Mouse (Mus musculus) CH12.LX (cell line): ENCODE results near the gene Igfbp5. TPM values are rescaled to one million over a fixed set of nuclear protein-coding genes. Genes with fewer than 3 reads are reported as not detected.

ENCODE experiments used
- DNase-seq: peaks from one replicate; pipeline ENCODE4 v3.0.0-alpha.2; 2013; ENCODE audit errors: extremely low read depth
- H3K27ac ChIP-seq: 2 replicates; pipeline ENCODE4 v1.5.1; 2012; ENCODE audit warnings: low read depth, mild to moderate bottlenecking, control low read depth, moderate library complexity; ENCODE audit not compliant: insufficient read depth
- H3K27me3 ChIP-seq: replicated peaks from 2 replicates; pipeline ENCODE3; 2012; ENCODE audit warnings: inconsistent platforms
- H3K36me3 ChIP-seq, 2 experiments: replicated peaks in 1 of 2; 2 replicates each; pipeline versions ENCODE3 to v1.6.1; 2012; ENCODE audit warnings: inconsistent platforms in 1 of 2, low read length in 1 of 2, mild to moderate bottlenecking in 1 of 2, mixed read lengths in 1 of 2, moderate library complexity in 1 of 2; ENCODE audit not compliant: control insufficient read depth in 1 of 2, insufficient read depth in 1 of 2
- H3K4me1 ChIP-seq, 2 experiments: 2 replicates each; pipeline ENCODE4 v1.6.1; 2012; ENCODE audit warnings: inconsistent platforms in 1 of 2, moderate library complexity in 1 of 2; ENCODE audit not compliant: insufficient read depth in 2 of 2, control insufficient read depth in 1 of 2
- H3K4me2 ChIP-seq: 2 replicates; pipeline ENCODE4 v1.6.1; 2012; ENCODE audit warnings: low read depth, mild to moderate bottlenecking, control low read depth; ENCODE audit not compliant: poor library complexity, insufficient read depth, severe bottlenecking
- H3K4me3 ChIP-seq, 3 experiments: fragments of 150-350 bp in 1 of 3; sonication (generic) in 1 of 3; replicated peaks in 1 of 3; 2 replicates each; pipeline versions ENCODE3 to v1.5.1; 2011 to 2012; ENCODE audit warnings: low read depth in 2 of 3, low read length in 2 of 3, mild to moderate bottlenecking in 2 of 3, moderate library complexity in 2 of 3, control low read depth in 1 of 3, improper control_type of control experiment in 1 of 3, inconsistent platforms in 1 of 3, mixed read lengths in 1 of 3; ENCODE audit not compliant: poor library complexity in 1 of 3
- H3K79me2 ChIP-seq: replicated peaks from 2 replicates; pipeline ENCODE4 v1.6.1; 2012; ENCODE audit warnings: mild to moderate bottlenecking, moderate library complexity; ENCODE audit not compliant: control insufficient read depth, poor library complexity, insufficient read depth, severe bottlenecking; ENCODE audit errors: extremely low read depth
- H3K9ac ChIP-seq: 2 replicates; pipeline ENCODE4 v1.6.1; 2012; ENCODE audit warnings: low read depth, mild to moderate bottlenecking, control low read depth, moderate library complexity; ENCODE audit not compliant: insufficient read depth
- H3K9me3 ChIP-seq: replicated peaks from 2 replicates; pipeline ENCODE3; 2012; ENCODE audit warnings: low read length, inconsistent platforms, mixed read lengths
- BHLHE40 ChIP-seq: IDR thresholded peaks from 2 replicates; pipeline ENCODE4 v1.6.1; 2011; ENCODE audit warnings: mild to moderate bottlenecking, low read depth, low read length, improper control_type of control experiment
- CHD1 ChIP-seq: IDR thresholded peaks from 2 replicates; pipeline ENCODE4 v1.6.1; 2012; ENCODE audit warnings: low read depth, low read length, improper control_type of control experiment, inconsistent platforms
- CHD2 ChIP-seq: IDR thresholded peaks from 2 replicates; pipeline ENCODE4 v1.6.1; 2011; ENCODE audit warnings: low read length, improper control_type of control experiment
- CTCF ChIP-seq, 2 experiments: IDR thresholded peaks in 1 of 2; conservative IDR thresholded peaks in 1 of 2; 2 replicates each; pipeline ENCODE4 v1.5.1; 2011 to 2012; ENCODE audit warnings: low read depth in 2 of 2, low read length in 2 of 2, improper control_type of control experiment in 1 of 2, inconsistent platforms in 1 of 2, mild to moderate bottlenecking in 1 of 2, moderate library complexity in 1 of 2
- EP300 ChIP-seq: IDR thresholded peaks from 2 replicates; pipeline ENCODE4 v1.6.1; 2011; ENCODE audit warnings: low read length, improper control_type of control experiment
- HCFC1 ChIP-seq: IDR thresholded peaks from 2 replicates; pipeline ENCODE4 v1.6.1; 2012; ENCODE audit warnings: low read depth, mild to moderate bottlenecking, inconsistent platforms, low read length, improper control_type of control experiment
- IRF4 ChIP-seq: IDR thresholded peaks from 2 replicates; pipeline ENCODE4 v1.6.1; 2014; ENCODE audit warnings: low read depth, mild to moderate bottlenecking, inconsistent platforms, low read length, improper control_type of control experiment
- JUND ChIP-seq: conservative IDR thresholded peaks from 2 replicates; pipeline ENCODE4 v1.6.1; 2011; ENCODE audit warnings: low read depth, low read length, improper control_type of control experiment
- MAX ChIP-seq: IDR thresholded peaks from 2 replicates; pipeline ENCODE4 v1.6.1; 2011; ENCODE audit warnings: low read length, improper control_type of control experiment
- MAZ ChIP-seq: IDR thresholded peaks from 2 replicates; pipeline ENCODE4 v1.6.1; 2012; ENCODE audit warnings: low read depth, mild to moderate bottlenecking, inconsistent platforms, low read length, improper control_type of control experiment, moderate library complexity
- MEF2A ChIP-seq: IDR thresholded peaks from 2 replicates; pipeline ENCODE4 v1.6.1; 2014; ENCODE audit warnings: low read depth, mild to moderate bottlenecking, inconsistent platforms, low read length, improper control_type of control experiment, borderline replicate concordance
- MXI1 ChIP-seq: IDR thresholded peaks from 2 replicates; pipeline ENCODE4 v1.6.1; 2011; ENCODE audit warnings: mild to moderate bottlenecking, low read depth, low read length, improper control_type of control experiment
- MYC ChIP-seq: IDR thresholded peaks from 2 replicates; pipeline ENCODE4 v1.6.1; 2011; ENCODE audit warnings: low read depth, mild to moderate bottlenecking, improper control_type of control experiment, low read length
- NELFE ChIP-seq: IDR thresholded peaks from 2 replicates; pipeline ENCODE4 v1.6.1; 2011; ENCODE audit warnings: low read depth, low read length, improper control_type of control experiment
- NRF1 ChIP-seq: IDR thresholded peaks from 2 replicates; pipeline ENCODE4 v1.6.1; 2014; ENCODE audit warnings: low read depth, mild to moderate bottlenecking, inconsistent platforms, low read length, improper control_type of control experiment, moderate library complexity
- PAX5 ChIP-seq: IDR thresholded peaks from 2 replicates; pipeline ENCODE4 v1.6.1; 2012; ENCODE audit warnings: low read length, inconsistent platforms, mixed read lengths
- RAD21 ChIP-seq: IDR thresholded peaks from 2 replicates; pipeline ENCODE4 v1.6.1; 2011; ENCODE audit warnings: low read depth, mild to moderate bottlenecking, low read length, improper control_type of control experiment, moderate library complexity
- RCOR1 ChIP-seq: conservative IDR thresholded peaks from 2 replicates; pipeline ENCODE4 v1.6.1; 2012; ENCODE audit warnings: low read depth, mild to moderate bottlenecking, inconsistent platforms, low read length, improper control_type of control experiment
- SMC3 ChIP-seq: IDR thresholded peaks from 2 replicates; pipeline ENCODE4 v1.6.1; 2011; ENCODE audit warnings: low read depth, low read length, improper control_type of control experiment
- TBP ChIP-seq: conservative IDR thresholded peaks from 2 replicates; pipeline ENCODE4 v1.6.1; 2011; ENCODE audit warnings: low read depth, low read length, improper control_type of control experiment
- UBTF ChIP-seq: IDR thresholded peaks from 2 replicates; pipeline ENCODE4 v1.6.1; 2012; ENCODE audit warnings: low read depth, mild to moderate bottlenecking, inconsistent platforms, low read length, improper control_type of control experiment, moderate library complexity
- USF2 ChIP-seq: conservative IDR thresholded peaks from 2 replicates; pipeline ENCODE4 v1.6.1; 2011; ENCODE audit warnings: low read depth, low read length, improper control_type of control experiment
- ZC3H11A ChIP-seq: IDR thresholded peaks from 2 replicates; pipeline ENCODE4 v1.6.1; 2012; ENCODE audit warnings: low read depth, mild to moderate bottlenecking, inconsistent platforms, low read length, improper control_type of control experiment
- ZKSCAN1 ChIP-seq: IDR thresholded peaks from 2 replicates; pipeline ENCODE4 v1.6.1; 2012; ENCODE audit warnings: low read depth, inconsistent platforms, low read length, improper control_type of control experiment, borderline replicate concordance
- ZMIZ1 ChIP-seq: IDR thresholded peaks from 2 replicates; pipeline ENCODE4 v1.6.1; 2012; ENCODE audit warnings: low read depth, mild to moderate bottlenecking, inconsistent platforms, low read length, improper control_type of control experiment
- ZNF384 ChIP-seq: IDR thresholded peaks from 2 replicates; pipeline ENCODE4 v1.6.1; 2012; ENCODE audit warnings: low read depth, low read length, improper control_type of control experiment, inconsistent platforms
- dilution Hi-C: fragments of 300-500 bp; cut with MboI; formaldehyde crosslinking; loops from 2 replicates; pipeline ENCODE4 v1.14.3; 2020; ENCODE audit warnings: low sequenced_read_pairs; ENCODE audit not compliant: extremely low pct_unique_long_range_greater_than_20kb, extremely low pct_ligation_motif_present
- in situ Hi-C: fragments of 300-500 bp; cut with MboI; formaldehyde crosslinking; loops from 3 replicates; pipeline ENCODE4 v1.14.3; 2019; ENCODE audit warnings: low sequenced_read_pairs, low pct_ligation_motif_present, low pct_unique_long_range_greater_than_20kb, mixed read lengths
- polyA plus RNA-seq: library from polyadenylated mRNA; unstranded; fragments of >175 nt; gene quantifications from 2 replicates; pipeline ENCODE4 v1.2.1, GENCODE M21; 2012; ENCODE audit warnings: low read depth; ENCODE audit not compliant: insufficient read length
- total RNA-seq, 2 experiments: library from RNA; depleted of rRNA; stranded (reverse); fragments of 300-350 nt in 1 of 2; fragments of >200 nt in 1 of 2; gene quantifications; 2 replicates each; pipeline ENCODE4 v1.2.3; 2012 to 2014

Gene Igfbp5
- total and polyA plus RNA-seq, 3 experiments, result 0.08 to 0.09 TPM; not detected in 1

DNA sequence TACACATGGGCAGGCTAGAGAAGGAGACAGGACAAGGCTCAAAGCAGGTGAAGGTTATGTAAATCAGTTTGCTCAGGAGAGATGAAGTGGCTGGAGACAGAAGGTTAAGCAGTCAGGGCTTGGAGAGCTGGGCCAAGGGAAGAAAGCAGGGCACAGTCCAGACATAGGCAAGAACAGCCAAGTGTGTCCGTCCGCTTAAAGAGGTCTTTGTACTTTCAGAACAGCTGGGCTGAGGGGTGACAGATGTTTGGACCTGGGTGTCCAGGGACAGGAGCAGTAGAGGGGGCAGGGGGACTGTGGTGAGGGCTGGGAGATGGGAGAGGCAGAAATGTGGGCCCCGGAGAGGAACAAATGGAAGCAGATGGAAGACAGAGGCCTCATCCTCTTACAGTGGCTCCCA, 10.4 kb downstream of the Igfbp5 start:
- dilution Hi-C loops, result no loop called here
- TF ChIP-seq ZNF384 (no peak), ZMIZ1 (no peak), MEF2A (no peak), CHD1 (no peak), TBP (no peak), USF2 (no peak), ZKSCAN1 (no peak), NELFE (no peak), SMC3 (no peak), CHD2 (no peak), MAX (no peak), MXI1 (no peak), CTCF (conservative IDR thresholded peaks at IDR 0.05 in 1 of 2, IDR thresholded peaks at IDR 0.05 in 1 of 2; ENCODE audit: low read depth in 2 of 2, low read length in 2 of 2) (no peak)
- H3K4me1 ChIP-seq, result peaks cover 11 to 22% of the 10 kb centered on the region in 2 experiments
- DNase-seq, result no peak
- H3K27ac ChIP-seq, result no peak overlapping the region
- in situ Hi-C loops, result loop anchor here (10.0 to 25.0 kb wide), 2 partner anchors 277 to 411 kb away; partner anchors contain the start of gene Smarcal1
- H3K4me2 ChIP-seq, result no peak overlapping the region
- peaks cover 56% of the 10 kb centered on the region for H3K27me3 ChIP-seq
- no peaks in the 10 kb centered on the region for H3K9me3 ChIP-seq
- no peaks in the 10 kb centered on the region for H3K36me3 ChIP-seq
- H3K79me2 ChIP-seq, result no peaks in the 10 kb centered on the region
- H3K9ac ChIP-seq, result no peak overlapping the region
- H3K4me3 ChIP-seq, result no peak overlapping the region

DNA sequence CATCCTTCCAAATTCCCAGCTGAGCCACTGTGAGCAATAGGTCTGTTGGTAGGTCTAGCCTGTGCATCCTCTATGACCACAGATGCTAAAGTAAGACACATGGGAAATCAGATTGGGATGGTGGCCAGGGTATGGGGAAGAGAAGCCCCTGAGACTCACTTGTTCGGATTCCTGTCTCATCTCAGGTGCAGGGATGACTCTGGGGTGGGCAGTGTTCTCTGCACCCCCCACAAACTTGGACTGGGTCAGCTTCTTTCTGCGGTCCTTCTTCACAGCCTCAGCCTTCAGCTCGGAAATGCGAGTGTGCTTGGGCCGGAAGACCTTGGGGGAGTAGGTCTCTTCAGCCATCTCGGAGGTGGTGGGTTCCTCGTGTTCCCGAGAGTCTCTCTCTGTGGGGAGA, 11.0 kb downstream of the Igfbp5 start:
- TF ChIP-seq NELFE, result no peak
- no peak for TF ChIP-seq TBP
- TF ChIP-seq HCFC1, result no peak
- no peak for TF ChIP-seq NRF1
- no peak for TF ChIP-seq UBTF
- no peak for TF ChIP-seq EP300
- no peak for TF ChIP-seq MYC
- TF ChIP-seq PAX5, result no peak
- no peak for TF ChIP-seq MEF2A
- TF ChIP-seq ZC3H11A, result no peak
- TF ChIP-seq BHLHE40, result no peak
- no peak for TF ChIP-seq CHD1
- TF ChIP-seq MAZ, result no peak
- no peak for TF ChIP-seq RCOR1
- TF ChIP-seq ZMIZ1, result no peak
- TF ChIP-seq ZKSCAN1, result no peak
- TF ChIP-seq JUND, result no peak
- no peak for TF ChIP-seq RAD21
- no peak for TF ChIP-seq IRF4
- no peak overlapping the region for H3K4me3 ChIP-seq
- DNase-seq, result no peak
- peaks cover 58% of the 10 kb centered on the region for H3K27me3 ChIP-seq
- H3K36me3 ChIP-seq, result no peaks in the 10 kb centered on the region
- no peak overlapping the region for H3K4me2 ChIP-seq
- no peak overlapping the region for H3K27ac ChIP-seq
- peaks cover 5 to 16% of the 10 kb centered on the region in 2 experiments for H3K4me1 ChIP-seq
- no peaks in the 10 kb centered on the region for H3K79me2 ChIP-seq
- no peak overlapping the region for H3K9ac ChIP-seq
- dilution Hi-C loops (no loop called here), in situ Hi-C loops (loop anchor here (10.0 to 25.0 kb wide), 2 partner anchors 276 to 411 kb away; partner anchors contain the start of gene Smarcal1)
- H3K9me3 ChIP-seq, result no peaks in the 10 kb centered on the region
